Mouse (Mus musculus) embryonic facial prominence, embryonic 13.5 days (tissue): Measurements from ENCODE around the gene Tfap2e. TPM values are rescaled to one million over a fixed set of nuclear protein-coding genes. Genes with fewer than 3 reads are reported as not detected.

Experiments
- ATAC-seq: fragments of 200-750 bp; cut with Nextera tagmentation; 2 replicates; pipeline ENCODE4 v1.8.0; 2017; ENCODE audit warnings: low read depth; ENCODE audit not compliant: insufficient number of reproducible peaks, insufficient read depth, low FRiP score, low TSS enrichment
- H3K27ac ChIP-seq: fragments of 300-500 bp; sonication (generic); 2 replicates; pipeline ENCODE4 v1.5.1; 2015; ENCODE audit warnings: moderate library complexity, mild to moderate bottlenecking, inconsistent platforms
- H3K27me3 ChIP-seq: fragments of 300-500 bp; sonication (generic); 2 replicates; pipeline ENCODE4 v1.6.1; 2015; ENCODE audit warnings: mild to moderate bottlenecking, inconsistent platforms
- H3K36me3 ChIP-seq: fragments of 300-500 bp; sonication (generic); 2 replicates; pipeline ENCODE4 v1.6.1; 2015; ENCODE audit warnings: mild to moderate bottlenecking, inconsistent platforms
- H3K4me1 ChIP-seq: fragments of 300-500 bp; sonication (generic); 2 replicates; pipeline ENCODE4 v1.6.1; 2015; ENCODE audit warnings: inconsistent platforms
- H3K4me2 ChIP-seq: fragments of 300-500 bp; sonication (generic); 2 replicates; pipeline ENCODE4 v1.6.1; 2015; ENCODE audit warnings: moderate library complexity, mild to moderate bottlenecking, inconsistent platforms
- H3K4me3 ChIP-seq: fragments of 300-500 bp; sonication (generic); 2 replicates; pipeline ENCODE4 v1.5.1; 2015; ENCODE audit warnings: mild to moderate bottlenecking, inconsistent platforms
- H3K9ac ChIP-seq: fragments of 300-500 bp; sonication (generic); 2 replicates; pipeline ENCODE4 v1.6.1; 2015; ENCODE audit warnings: mild to moderate bottlenecking, inconsistent platforms
- H3K9me3 ChIP-seq: fragments of 300-500 bp; sonication (generic); 2 replicates; pipeline ENCODE4 v1.6.1; 2016; ENCODE audit warnings: inconsistent platforms
- WGBS: fragments of 180-500 bp; shearing (Covaris S2); methylation state at CpG from one replicate; pipeline ENCODE4 v1.1.7; 2015; ENCODE audit warnings: mixed read lengths; 5-methylcytosine and 5-hydroxymethylcytosine counted together
- polyA plus RNA-seq: library from polyadenylated mRNA; unstranded; fragments of >200 nt; fragmentation: Nextera tagmentation; extraction: Ambion mirVana; gene quantifications from 2 replicates; pipeline ENCODE4 v1.2.1, GENCODE M21; 2015

The Tfap2e gene
- polyA plus RNA-seq, result 0.17 TPM in 1 of 2 replicates, not detected in the other

GRCm38 (mm10) chr4:126736001-126736414 lies at the start of gene Tfap2e:
TSS of gene Tfap2e (minus strand) at chr4:126736240.
- ATAC-seq, result 0 out of 2 replicates have a peak, but pooled peaks have one; percentile 40
- peaks cover 84% of the 10 kb centered on the region for H3K27me3 ChIP-seq
- no peak within 1 kb of the TSS for H3K27ac ChIP-seq
- WGBS, result under 1% methylated on average over 32 of the region's 32 CpGs
- H3K36me3 ChIP-seq, result no peaks in the 10 kb centered on the region
- peaks cover 35% of the 10 kb centered on the region for H3K4me1 ChIP-seq
- H3K4me2 ChIP-seq, result peak within 1 kb of the TSS; percentile 56
- H3K9me3 ChIP-seq, result no peaks in the 10 kb centered on the region
- peak within 1 kb of the TSS; percentile 38 for H3K4me3 ChIP-seq
- peak within 1 kb of the TSS; percentile 52 for H3K9ac ChIP-seq

DNA sequence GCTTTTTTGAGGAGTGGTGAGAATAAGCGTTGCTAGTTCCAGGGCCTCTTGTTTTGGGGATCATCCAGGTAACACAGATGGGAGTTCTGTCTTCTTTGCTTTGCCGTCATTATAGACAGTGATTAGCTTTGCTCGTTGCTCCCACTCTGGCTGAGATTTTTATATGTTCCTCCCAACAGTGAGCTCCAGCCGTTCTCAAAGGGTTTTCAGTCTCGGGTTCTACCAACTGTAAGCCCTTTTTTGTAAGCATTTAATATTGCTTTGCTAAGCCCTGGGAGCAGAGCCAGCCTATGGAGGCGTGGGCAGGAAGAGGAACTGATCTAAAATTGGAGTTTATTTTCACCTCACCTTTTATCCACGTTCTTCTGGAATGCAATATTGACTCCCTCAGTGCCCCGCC lies 47.0 kb upstream of the Tfap2e start:
- Histone ChIP-seq H3K36me3 (peaks cover 2% of the 10 kb centered on the region; the same call in 1 of the 2 replicates), H3K27me3 (no peaks in the 10 kb centered on the region), H3K9me3 (no peaks in the 10 kb centered on the region), H3K4me2 (no peak overlapping the region), H3K9ac (no peak overlapping the region), H3K4me3 (no peak overlapping the region), H3K4me1 (peaks cover 29% of the 10 kb centered on the region), H3K27ac (no peak overlapping the region)
- WGBS, result 63% methylated on average over 8 of the region's 8 CpGs
- no peak for ATAC-seq

DNA sequence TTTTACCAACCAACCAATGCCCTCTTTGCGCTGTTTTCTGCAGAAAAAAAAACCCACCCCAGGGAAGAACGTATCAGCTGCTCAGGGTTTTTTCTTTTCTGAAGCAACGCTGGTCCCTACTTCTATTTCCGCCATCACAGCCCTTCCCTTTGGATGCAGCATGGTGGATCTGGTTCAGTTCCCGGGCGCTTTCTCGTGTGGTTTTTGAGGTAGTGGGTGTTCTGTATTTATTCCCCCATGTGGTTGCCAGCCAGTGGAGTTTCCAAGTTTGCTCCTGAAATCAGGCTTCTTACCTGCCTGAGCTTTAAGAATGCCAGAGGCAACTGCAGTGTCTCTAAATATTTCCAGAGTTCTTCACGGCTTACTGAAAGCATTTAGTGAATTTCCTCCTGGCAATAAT lies 46.5 kb upstream of the Tfap2e start:
- no peak for ATAC-seq
- no peak overlapping the region for H3K4me2 ChIP-seq
- H3K9ac ChIP-seq, result no peak overlapping the region
- no peaks in the 10 kb centered on the region for H3K36me3 ChIP-seq
- H3K4me1 ChIP-seq, result peaks cover 29% of the 10 kb centered on the region
- H3K27me3 ChIP-seq, result no peaks in the 10 kb centered on the region
- no peak overlapping the region for H3K4me3 ChIP-seq
- H3K9me3 ChIP-seq, result no peaks in the 10 kb centered on the region
- WGBS, result 64% methylated on average over 8 of the region's 8 CpGs
- peak overlapping the region; percentile 4; the same call in 1 of the 2 replicates for H3K27ac ChIP-seq

GRCm38 (mm10) chr4:126781871-126782270 lies 45.8 kb upstream of the Tfap2e start:
- H3K27ac ChIP-seq, result no peak overlapping the region
- no peaks in the 10 kb centered on the region for H3K36me3 ChIP-seq
- H3K9me3 ChIP-seq, result no peaks in the 10 kb centered on the region
- H3K4me1 ChIP-seq, result peaks cover 29% of the 10 kb centered on the region
- H3K4me2 ChIP-seq, result no peak overlapping the region
- ATAC-seq, result no peak
- no peak overlapping the region for H3K9ac ChIP-seq
- no peak overlapping the region for H3K4me3 ChIP-seq
- no peaks in the 10 kb centered on the region for H3K27me3 ChIP-seq
- WGBS, result 71% methylated on average over 3 of the region's 3 CpGs

DNA sequence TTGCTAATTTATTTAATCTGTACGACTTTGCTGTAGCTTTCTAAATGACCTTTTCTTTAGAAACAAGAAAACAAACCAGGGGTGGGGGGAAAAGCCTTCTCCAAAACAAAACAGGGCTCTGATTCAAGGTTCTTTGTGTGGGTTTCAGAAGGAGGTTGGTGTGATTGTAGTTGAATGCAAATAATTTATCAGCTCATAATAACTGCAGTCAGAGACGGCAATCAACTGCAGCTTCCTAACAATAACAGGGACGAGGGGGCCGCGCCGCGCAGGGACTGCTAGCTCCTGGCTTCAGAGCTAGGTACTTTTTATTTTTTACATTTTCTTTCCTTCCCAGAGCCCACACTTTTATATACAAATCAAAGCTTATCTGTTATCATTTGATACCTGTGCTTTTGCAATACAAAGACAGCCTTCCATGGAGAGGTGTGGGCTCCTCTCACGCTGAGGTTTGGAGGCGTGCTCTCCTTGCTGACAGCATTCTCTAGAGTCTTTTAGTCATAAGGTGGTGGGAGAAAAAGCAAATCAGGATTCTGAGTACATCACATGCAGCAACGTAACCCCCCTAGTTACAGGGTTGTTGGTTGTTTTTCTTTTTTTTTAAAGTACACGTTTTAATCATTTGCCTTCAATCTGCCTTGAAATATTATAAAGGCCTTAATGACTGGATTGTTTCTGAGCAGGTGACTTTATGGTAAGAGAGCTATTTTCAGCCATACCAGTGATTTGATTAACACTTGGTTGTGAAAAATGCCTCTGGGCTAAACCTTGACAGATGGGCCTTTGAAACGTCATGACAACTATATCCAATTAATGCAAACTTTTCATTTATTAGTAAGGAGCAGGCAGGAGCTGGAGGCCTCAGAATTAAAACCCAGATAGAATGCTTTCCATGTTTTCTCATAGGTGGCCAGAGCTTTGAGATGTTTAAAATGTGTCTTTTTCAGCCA lies 44.1 kb upstream of the Tfap2e start:
- Histone ChIP-seq H3K27ac (no peak overlapping the region), H3K4me1 (peaks cover 29% of the 10 kb centered on the region), H3K9ac (no peak overlapping the region), H3K4me2 (no peak overlapping the region), H3K9me3 (no peaks in the 10 kb centered on the region), H3K4me3 (no peak overlapping the region), H3K36me3 (peaks cover 2% of the 10 kb centered on the region; the same call in 1 of the 2 replicates), H3K27me3 (no peaks in the 10 kb centered on the region)
- no peak for ATAC-seq
- WGBS, result 69% methylated on average over 12 of the region's 12 CpGs

DNA sequence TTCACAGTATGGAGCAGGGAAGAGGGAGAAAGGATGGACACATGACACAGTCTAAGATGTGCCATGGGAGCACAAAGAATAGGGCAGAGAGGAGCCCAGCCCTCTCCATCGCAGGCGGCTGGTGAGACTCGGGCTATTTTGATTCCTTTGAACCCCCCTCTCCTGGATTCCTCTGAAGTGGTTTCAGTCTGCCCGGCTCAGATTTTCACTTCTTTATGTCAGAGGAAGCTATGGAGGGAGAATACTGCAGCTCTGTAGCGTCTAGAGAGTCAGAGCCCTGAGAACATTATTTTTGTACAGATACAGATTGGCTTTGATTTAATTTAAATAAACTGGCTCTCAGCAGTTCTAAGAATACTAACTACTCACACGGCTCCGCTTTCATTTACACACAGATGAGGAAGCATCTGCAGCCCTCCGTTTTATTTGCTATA lies 43.1 kb upstream of the Tfap2e start:
- Histone ChIP-seq H3K27ac (no peak overlapping the region), H3K4me1 (peaks cover 29% of the 10 kb centered on the region), H3K9ac (no peak overlapping the region), H3K27me3 (no peaks in the 10 kb centered on the region), H3K4me3 (no peak overlapping the region), H3K4me2 (peak overlapping the region; percentile 17; the same call in 1 of the 2 replicates), H3K9me3 (no peaks in the 10 kb centered on the region), H3K36me3 (peaks cover 2% of the 10 kb centered on the region; the same call in 1 of the 2 replicates)
- ATAC-seq, result no peak
- WGBS, result 33% methylated on average over 8 of the region's 8 CpGs

DNA sequence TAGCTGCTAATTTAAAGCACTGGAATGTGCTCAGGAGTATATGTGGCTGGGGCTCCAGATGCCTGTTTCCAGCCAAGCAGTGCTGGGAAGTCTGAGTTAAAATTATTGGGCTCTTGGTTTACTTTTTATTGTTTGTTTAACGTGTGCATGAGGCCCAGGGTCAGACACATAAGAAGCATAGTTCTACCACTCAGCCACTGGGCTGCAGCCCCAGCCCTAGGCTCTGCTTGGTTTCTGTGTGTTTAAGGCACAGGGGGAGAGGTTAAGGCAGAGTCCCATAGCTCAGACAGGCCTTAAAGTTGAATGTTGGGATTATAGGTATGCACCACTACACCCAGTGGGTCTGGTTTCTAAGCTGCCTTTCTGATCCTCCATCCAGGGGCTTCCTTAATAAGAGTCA lies 39.1 kb upstream of the Tfap2e start:
- ATAC-seq, result no peak
- no peaks in the 10 kb centered on the region for H3K9me3 ChIP-seq
- H3K4me2 ChIP-seq, result no peak overlapping the region
- 70% methylated on average over 1 of the region's 1 CpGs for WGBS
- H3K9ac ChIP-seq, result no peak overlapping the region
- H3K27ac ChIP-seq, result no peak overlapping the region
- H3K4me1 ChIP-seq, result peaks cover 14% of the 10 kb centered on the region
- no peak overlapping the region for H3K4me3 ChIP-seq
- peaks cover 9% of the 10 kb centered on the region; the same call in 1 of the 2 replicates for H3K36me3 ChIP-seq
- no peaks in the 10 kb centered on the region for H3K27me3 ChIP-seq

GRCm38 (mm10) chr4:126773871-126774270 lies 37.8 kb upstream of the Tfap2e start:
- Histone ChIP-seq H3K27me3 (no peaks in the 10 kb centered on the region), H3K4me2 (no peak overlapping the region), H3K36me3 (peaks cover 9% of the 10 kb centered on the region; the same call in 1 of the 2 replicates), H3K4me3 (no peak overlapping the region), H3K4me1 (peaks cover 4% of the 10 kb centered on the region), H3K27ac (no peak overlapping the region), H3K9ac (no peak overlapping the region), H3K9me3 (no peaks in the 10 kb centered on the region)
- ATAC-seq, result no peak
- 91% methylated on average over 6 of the region's 6 CpGs for WGBS

GRCm38 (mm10) chr4:126770831-126771230 lies 34.8 kb upstream of the Tfap2e start:
- WGBS, result 71% methylated on average over 4 of the region's 4 CpGs
- H3K36me3 ChIP-seq, result peaks cover 12% of the 10 kb centered on the region; the same call in 1 of the 2 replicates
- ATAC-seq, result no peak

DNA sequence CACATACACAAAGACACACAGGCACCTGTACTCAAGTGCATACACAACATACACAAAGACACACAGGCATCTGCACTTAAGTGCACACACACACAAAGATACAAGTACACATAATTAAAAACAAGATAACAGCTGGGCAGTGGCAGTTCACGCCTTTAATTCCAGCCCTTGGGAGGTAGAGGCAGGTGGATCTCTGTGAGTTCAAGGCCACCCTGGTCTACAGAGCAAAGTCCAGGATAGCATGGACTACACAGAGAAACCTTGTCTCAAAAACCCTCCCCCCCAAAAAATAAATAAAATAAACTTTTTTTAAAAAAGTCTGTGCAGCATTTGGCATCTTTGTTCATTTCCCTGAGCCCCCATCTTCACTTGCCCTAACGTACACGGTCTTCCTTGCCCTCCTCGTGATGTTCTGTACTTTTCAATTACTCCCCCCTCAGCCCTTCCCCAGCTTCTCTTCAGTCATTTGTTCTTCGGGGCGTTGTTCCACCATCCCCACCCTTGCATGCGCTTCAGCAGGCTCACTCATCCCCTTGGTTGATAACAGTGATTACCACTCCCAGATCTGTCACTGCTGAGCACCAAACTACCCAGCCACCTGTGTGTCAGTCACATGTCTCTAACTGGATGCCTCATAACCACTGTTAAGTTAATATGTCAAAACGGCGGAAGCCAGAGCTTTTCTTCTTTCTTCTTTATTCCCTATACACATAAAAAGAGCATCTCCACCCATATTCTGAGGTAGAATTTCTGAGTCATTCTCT lies 33.9 kb upstream of the Tfap2e start:
- Histone ChIP-seq H3K36me3 (peaks cover 12% of the 10 kb centered on the region; the same call in 1 of the 2 replicates), H3K4me1 (no peaks in the 10 kb centered on the region), H3K9ac (no peak overlapping the region), H3K4me2 (no peak overlapping the region), H3K27me3 (no peaks in the 10 kb centered on the region), H3K27ac (no peak overlapping the region), H3K4me3 (no peak overlapping the region), H3K9me3 (no peaks in the 10 kb centered on the region)
- ATAC-seq, result no peak
- WGBS, result 90% methylated on average over 9 of the region's 9 CpGs

More at GRCm38 (mm10) chr4:126770831-126771230, 34.8 kb upstream of the Tfap2e start:
- no peak overlapping the region for H3K9ac ChIP-seq
- no peak overlapping the region for H3K4me3 ChIP-seq
- no peaks in the 10 kb centered on the region for H3K4me1 ChIP-seq
- no peak overlapping the region for H3K4me2 ChIP-seq
- H3K9me3 ChIP-seq, result no peaks in the 10 kb centered on the region
- no peaks in the 10 kb centered on the region for H3K27me3 ChIP-seq
- H3K27ac ChIP-seq, result no peak overlapping the region

DNA sequence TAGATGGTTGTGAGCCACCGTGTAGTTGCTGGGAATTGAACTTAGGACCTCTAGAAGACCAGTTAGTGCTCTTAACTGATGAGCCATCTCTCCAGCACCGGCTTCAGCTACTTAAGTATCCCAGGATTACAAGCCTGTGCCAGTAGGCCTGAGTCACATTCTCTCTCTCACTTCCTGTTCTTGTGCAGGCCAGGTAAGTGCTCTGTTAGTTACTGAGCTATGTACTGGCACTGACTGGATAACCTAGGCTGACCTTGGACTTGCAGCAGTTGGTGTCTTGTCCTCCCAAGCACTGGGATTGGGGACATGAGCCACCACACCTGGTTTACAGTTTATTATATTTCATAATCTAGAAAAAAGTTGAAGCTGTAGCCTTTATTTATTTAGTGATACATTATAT lies 27.4 kb upstream of the Tfap2e start:
- Histone ChIP-seq H3K9ac (no peak overlapping the region), H3K27ac (no peak overlapping the region), H3K4me3 (no peak overlapping the region), H3K4me1 (no peaks in the 10 kb centered on the region), H3K9me3 (no peaks in the 10 kb centered on the region), H3K27me3 (no peaks in the 10 kb centered on the region), H3K4me2 (no peak overlapping the region), H3K36me3 (peaks cover 29% of the 10 kb centered on the region)
- ATAC-seq, result no peak
- WGBS, result 86% methylated on average over 2 of the region's 2 CpGs
